Mouse (Mus musculus) liver, embryonic 14.5 days (tissue): ENCODE data around the gene Slc25a43.

Experiments used
- CTCF ChIP-seq: IDR thresholded peaks from 2 replicates; pipeline ENCODE4 v1.5.1; 2016; ENCODE audit warnings: antibody characterized with exemption, low read depth, control low read depth
- EP300 ChIP-seq: IDR thresholded peaks from 2 replicates; pipeline ENCODE4 v1.6.1; 2016; ENCODE audit warnings: antibody characterized with exemption, low read depth

DNA sequence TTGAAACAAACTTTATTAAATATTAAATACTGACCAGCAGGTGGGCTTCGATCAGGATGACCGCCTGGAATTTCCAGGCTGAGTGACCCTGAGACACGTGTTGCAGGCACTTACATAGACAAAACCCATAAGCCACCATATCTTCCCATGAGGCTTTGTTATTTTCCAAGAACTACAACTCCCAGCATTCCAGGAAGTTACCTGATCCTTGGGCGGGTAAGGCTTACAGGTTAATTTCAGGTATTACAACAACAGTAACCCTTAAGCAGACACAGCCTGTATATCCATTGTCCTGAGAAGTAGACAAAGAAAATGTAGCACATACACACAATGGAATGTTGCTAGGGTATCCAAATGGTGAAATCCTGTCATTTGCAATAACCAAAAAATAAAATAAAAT lies 45.9 kb downstream of the Slc25a43 start:
- TF ChIP-seq CTCF (no peak), EP300 (no peak)
